Mouse (Mus musculus) megakaryocyte, adult 5-6 weeks (primary cell): Measurements from ENCODE around the gene Tfg. TPM values are rescaled to one million over a fixed set of nuclear protein-coding genes. Genes with fewer than 3 reads are reported as not detected.

Experiments
- ATAC-seq: 2 replicates; pipeline ENCODE4 v1.8.0; 2016; ENCODE audit warnings: mild to moderate bottlenecking, inconsistent platforms; ENCODE audit not compliant: poor library complexity, severe bottlenecking
- total RNA-seq, 2 experiments: library from RNA; stranded (forward) in 1 of 2; stranded (reverse) in 1 of 2; fragments of 153-499, 151-499 nt in 1 of 2; fragments of 221-1000, 200-1000 nt in 1 of 2; gene quantifications; 2 replicates each; pipeline versions ENCODE4 v1.2.3 to v1.2.4; 2015 to 2017

Gene Tfg
- total RNA-seq (2015), result 128 and 136 TPM in 2 replicates
- 42.9 and 51.8 TPM in 2 replicates for total RNA-seq (2017)

DNA sequence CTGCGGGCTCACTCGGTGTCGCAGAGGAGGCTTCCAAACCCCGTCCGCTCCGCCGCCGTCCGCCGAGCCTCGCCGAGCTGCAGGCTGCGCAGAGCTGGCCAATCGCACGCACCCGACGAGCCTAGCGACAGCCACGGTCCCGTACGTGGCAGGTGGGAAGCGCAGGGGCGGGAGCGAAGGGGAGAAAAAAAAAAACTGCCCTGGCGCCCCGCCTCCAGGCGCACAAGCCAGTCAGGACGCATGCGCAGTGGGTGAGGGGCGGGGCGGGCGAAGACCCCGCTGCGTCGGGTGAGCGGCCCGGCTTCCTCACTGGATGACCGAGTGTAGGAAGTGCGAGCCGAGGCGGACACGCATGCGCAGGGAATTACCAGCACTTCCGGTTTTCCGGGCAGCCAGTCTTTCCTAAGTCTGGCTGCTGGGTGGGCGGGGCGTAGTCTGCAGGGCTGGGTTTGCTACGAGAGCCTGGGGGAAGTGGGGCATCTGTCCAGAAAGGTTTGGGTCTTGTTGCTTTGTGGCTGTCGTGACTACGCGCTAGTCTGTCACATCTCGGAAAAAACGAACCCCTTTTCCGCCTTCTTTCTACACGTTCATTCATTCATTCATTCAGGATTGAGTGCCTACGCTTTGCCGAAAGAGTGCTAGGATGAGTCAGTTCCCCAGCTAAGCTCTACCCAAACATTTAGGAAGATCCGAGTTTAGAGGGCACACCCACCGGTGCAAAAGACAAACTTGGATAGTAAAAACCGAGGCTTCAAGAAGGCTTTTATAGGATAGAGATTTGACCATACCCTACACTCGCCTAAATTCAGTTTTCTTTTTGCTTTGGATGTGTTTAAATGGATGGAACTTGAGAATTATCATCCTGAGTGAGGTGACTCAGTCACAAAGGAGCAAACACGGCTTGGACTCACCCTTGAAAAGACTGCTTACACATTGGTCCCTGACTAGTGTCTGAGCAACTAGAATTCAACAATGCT is at the start of gene Tfg:
Gene Tfg, minus strand, starts transcription at position 227 of the 977 bp plus-strand sequence.
- ATAC-seq, result peak; percentile 83

DNA sequence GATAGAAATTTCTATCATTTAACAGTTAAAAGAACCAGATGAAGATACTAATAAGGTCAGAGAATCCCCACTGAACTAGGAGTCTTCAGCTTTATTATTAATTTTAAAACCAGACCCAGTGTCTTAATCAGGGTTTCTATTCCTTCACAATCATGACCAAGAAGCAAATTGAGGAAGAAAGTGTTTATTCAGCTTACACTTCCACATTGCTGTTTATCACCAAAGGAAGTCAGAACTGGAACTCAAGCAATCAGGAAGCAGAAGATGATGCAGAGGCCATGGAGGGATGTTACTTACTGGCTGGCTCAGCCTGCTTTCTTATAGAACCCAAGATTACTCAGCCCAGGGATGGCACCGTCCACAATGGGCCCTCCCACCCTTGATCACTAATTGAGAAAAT is 11.8 kb upstream of the Tfg start:
- peak; percentile 40; the same call in 1 of the 2 replicates for ATAC-seq

DNA sequence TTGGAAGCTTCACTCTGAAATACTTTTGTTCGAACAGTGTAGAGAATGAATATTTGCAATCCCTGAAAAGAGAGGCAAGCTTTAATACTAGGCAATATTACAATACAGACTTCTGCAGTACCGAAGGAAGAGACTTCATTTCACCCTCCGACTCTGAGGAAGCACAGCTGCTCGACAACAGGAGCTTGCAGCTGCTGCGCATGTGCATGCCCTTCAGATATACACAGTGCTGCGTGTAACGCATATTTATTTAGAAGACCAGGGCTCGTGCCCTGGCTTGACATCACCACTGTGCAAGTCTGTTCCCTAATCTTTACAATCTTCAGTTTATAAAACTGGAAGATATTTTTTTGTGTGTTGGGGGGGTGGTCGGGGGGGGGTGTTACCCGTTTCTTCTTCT is 7.7 kb upstream of the Tfg start:
- no peak for ATAC-seq

DNA sequence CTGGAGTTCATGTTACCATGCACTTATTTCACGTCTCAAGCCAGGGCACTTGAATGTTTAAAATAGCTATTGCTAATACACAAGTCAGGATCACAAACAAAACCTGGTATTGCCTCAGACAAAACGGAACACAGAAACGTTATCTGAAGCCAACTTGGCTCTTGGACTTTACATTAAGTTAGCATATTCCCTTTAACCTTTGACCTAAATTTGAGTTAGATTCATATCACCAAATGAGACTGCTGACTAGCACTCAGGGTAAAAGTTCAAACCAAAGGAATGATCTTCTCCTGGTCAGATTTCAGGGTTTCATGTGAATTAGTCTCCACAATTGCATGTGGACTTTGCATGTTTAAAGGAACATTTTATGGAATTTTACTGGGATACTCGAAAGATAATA is 5.1 kb upstream of the Tfg start:
- no peak for ATAC-seq

DNA sequence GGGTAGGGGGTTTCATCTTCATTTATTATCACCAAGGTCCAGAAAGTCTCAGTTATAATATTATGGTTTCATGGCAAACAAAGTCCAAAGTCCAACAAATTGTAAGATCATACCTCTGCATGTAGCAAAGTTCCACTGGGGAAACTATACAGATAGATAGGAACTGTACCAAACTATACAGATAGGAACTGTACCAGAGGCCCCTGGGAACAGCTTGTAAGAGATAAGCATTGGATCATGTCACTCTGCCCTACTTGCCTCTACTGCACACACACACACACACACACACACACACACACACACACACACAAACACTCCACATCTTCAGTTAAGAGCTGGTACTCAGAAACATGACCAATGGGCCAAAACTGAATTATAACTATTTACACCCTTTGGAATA is 1.8 kb upstream of the Tfg start:
- ATAC-seq, result no peak

DNA sequence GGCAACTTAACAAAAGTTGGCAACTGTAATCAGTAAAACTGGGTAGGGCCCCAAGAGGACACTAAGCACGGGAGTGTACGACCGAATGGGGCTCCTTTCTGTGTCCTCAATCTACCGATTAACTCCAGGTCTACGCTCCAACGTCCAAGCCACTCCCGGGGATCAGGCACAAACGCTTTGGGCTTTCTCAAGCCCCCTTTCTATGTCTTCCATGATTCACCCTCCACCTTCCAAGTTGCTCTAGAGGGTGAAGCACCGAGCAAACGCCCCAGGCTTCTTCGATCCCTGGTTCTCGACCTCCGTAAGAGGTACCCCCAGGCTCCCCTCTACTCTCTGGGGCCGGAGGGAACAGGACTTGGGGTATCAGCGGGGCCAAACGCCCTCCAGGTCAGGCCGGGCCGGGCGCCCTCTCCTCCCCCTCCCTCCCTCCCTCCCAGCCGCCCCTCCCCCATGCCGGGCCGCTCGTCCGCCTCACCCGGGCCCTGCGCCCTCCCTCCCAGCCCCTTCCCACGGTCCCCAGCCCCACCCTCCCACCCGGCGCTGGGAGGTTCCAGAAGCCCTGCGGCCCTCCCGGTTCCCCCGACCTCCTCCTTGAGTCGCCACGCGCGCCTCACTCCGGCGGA is 582 bp downstream of the Tfg start:
- ATAC-seq, result peak; percentile 2

DNA sequence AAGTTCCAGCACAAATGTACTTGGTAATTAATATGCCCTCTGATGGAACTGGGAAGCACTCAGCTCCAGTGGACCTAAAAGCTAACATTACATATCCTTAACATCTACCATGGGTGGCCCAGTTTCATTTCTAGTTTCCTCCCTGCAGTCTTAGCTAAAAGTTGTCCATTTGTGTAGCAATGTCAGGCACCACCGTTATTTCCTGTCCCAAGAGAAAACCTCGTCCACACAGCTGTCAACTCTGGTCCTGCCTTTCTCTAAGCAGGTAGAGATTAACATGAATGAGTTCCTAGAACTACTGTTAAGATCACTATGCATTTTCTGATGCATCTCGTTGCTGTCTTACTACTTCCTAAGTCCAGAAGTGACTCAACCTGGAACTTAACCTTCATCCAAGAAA is 1.6 kb downstream of the Tfg start:
- 0 out of 2 replicates have a peak, but pooled peaks have one; percentile 9 for ATAC-seq

DNA sequence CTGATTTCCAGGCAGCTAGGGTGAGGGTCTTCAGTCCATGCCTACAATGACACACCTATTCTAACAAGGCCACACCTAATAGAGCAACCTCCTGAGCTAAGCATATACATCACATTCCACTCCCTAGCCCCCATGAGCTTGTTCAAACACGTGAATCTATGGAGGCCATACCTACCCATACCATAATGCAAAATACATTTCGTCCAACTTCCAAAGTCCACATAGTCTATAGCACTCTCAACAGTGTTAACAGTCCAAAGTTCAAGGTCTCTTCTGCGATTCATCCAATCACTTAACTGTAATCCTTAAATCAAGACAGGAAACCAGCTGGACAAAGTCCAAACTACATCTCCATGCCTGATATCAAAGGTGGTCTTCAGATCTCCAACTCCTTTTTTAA is 7.2 kb downstream of the Tfg start:
- no peak for ATAC-seq

DNA sequence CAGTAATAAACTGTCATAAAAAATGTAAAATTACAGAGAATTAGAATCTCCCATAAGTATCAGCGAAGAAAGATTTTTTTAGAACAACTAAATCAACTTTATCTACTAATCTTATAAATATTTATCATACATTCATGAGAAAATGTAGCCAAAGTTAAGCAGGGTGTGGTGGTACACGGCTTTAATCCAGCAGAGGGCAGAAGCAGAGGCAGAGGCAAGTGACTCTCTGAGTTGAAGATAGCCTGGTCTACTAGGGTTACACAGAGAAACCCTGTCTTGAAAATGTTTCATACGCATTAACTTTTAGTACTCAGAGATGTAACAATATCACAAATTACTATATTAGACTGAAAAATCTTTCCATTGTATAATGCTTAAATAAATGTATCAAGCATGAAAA is 11.5 kb downstream of the Tfg start:
- ATAC-seq, result no peak

DNA sequence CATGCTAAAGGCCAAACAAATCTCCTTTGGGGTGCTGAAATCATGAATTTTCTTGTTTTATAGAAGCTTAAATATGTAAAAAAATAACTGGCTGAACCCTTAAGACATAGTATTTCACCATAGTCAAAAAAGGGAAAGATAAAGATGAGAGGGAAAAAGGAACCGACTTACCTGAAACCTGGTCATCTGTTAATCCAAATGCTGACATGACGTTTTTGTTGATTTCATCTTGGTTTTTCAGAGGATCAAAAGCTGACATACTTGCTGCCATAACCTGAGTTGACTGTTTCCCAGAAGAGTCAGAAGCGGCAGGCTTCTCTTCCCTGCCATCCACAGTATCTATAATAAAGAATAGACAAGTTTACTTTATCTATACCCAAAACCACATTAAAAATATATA is 16.4 kb downstream of the Tfg start:
- ATAC-seq, result no peak

DNA sequence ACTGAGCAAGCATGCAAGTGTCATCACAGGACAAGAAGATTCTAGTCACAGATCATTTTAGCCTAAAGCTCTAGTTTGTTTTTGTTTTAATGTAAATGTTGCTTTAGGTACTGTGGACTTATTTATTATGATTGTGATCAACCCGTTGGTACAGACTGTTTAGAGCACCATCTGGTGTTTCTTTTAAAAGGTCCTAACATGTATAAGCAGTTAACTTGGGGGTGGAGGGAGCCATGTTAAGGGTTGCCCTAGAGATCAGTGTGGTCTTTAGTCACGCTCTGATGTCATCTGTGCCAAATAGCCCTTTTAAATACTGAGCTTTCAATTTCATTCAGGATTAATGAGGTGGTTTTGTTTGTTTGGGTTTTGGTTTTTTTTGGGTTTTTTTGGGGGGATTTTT is 20.8 kb downstream of the Tfg start:
- ATAC-seq, result no peak

DNA sequence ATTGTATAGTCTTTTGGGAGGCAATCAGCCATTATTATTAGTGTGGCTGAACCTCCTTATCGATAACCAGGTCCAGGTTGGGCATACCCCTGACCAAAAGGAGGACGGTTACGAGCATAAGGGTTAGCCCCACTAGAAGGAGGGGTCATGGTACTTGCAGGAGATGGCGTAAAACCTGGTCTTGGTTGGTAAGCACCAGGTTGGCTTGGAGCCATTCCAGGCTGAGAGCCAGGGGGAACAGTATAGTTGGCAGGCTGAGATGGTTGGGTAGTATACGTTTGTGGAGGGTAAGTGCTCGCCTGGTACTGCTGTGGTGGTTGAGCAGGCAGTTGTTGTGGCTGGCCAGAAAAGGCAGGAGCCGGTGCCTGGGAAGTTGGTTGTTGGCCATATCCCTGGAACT is 26.5 kb downstream of the Tfg start:
- ATAC-seq, result no peak

DNA sequence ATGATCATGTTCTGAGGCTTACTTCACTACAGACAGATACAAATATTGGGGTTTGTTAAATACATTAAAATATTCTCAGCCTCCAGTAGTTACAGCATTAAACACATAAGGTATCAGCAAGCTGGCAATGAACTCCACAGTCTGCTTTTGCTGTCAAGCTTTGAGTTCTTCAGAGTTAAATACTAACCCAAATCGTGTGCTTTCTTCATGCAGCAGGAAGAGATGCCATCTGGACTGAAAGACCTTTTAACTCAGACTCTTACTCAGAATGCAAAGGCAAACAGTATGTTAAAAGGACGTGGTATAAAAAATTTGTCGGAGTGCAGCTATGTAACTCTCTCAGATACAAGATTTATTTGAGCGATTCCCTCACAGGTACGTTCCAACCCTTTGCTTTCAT is 30.5 kb downstream of the Tfg start:
- ATAC-seq, result no peak

DNA sequence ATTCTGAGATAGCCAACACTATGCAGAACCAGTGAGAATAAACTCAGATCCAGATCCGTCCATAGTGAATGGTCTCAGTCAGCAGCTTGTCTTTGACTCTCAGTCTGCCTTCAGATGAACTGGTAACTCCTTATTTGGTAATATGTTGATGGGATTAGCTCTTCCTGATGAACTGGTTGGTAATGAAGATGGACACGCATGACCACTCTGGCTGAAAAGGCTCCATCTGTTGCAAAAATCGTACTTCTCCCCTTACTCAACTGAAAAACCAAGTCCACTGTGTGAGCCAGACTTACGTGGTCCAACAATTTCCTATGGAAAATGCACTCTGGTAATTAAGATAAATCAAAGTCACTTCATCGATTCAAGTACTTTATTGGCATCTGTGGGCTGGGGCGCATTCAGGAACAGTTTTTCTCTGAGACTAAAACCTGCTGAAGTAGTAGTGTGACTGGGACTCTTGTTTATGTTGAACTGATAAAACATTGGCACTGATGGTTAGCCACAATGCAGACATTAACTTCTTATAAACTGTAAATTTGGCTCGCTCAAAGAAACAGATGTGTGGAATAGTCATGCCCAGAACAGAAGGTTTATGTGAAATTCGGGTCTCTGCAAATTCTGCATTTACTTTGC is 36.1 kb downstream of the Tfg start:
- no peak for ATAC-seq

DNA sequence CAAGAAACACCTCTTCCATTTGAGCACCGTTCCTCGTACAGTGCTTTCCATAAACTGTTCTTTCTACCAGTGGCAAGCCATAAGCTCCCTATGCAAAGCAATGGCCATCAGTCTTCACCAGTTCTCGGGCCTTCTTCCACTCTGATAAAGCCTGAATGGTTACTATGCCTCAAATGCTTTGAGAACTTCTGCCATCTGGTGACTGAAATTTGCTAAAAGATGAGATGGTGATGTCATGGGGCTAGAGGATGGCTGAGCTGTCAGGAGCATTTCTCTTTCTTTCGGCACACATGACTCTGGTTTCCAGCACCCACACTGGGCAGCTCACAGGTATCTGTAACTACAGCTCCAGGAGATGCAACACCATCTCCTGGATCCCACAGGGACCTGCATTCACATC is 40.1 kb downstream of the Tfg start:
- ATAC-seq, result no peak

DNA sequence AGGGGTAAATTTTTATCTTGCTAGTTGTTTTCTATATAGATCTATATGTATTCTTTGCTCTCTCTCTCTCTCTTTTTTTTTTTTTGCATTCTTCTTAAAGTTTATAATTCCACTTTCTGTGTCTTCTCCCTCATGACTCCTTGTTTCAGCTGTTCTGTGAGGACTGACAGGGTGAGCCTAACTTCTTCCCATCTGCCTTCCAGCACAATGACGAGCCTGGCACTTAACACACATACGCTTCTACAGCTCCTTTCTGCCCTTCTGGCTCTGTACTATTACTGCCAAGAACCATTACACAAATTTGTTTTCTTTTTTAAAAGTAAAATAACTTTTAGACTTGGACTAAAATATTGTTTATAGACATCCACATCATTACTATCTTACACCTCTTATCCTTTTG is 43.8 kb downstream of the Tfg start:
- no peak for ATAC-seq

DNA sequence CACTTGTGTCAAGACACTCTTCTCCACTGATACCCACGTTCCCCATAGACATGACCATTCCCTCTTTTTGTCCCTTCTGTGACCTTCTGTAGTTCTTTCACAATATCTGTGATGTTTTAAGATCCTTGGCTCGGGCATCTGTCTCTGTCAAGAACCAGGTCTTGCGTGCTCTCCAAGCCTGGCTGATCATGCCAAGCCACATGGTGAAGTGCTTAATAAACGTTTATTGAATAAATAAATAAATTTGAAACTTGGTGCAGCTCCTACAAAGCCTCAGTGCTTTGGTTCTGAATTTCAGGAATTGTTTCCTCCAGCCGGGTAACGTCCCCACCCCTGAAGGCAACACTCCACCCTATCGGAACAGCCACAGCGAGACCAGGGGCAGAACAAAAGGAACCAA is 46.3 kb downstream of the Tfg start:
- ATAC-seq, result no peak

DNA sequence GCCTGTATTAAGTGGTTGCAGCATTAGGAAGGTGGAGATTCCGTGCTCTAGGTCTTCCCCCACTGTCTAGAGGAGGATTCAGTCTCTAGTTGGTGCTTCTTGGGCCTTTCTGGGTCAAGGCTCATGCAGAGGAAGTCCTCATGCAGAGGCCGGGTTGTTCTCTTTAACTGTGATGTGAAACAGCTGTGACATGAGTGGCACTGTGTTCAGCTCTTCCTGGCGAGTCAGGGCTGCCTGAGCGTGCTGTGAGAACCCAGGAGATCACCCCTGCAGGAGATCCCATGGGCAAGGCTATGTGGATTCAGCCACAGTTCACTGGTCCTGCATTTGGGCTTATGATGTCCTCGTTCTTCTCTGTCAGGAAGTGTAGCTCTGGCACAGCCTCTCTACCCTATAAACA is 47.7 kb downstream of the Tfg start:
- no peak for ATAC-seq

DNA sequence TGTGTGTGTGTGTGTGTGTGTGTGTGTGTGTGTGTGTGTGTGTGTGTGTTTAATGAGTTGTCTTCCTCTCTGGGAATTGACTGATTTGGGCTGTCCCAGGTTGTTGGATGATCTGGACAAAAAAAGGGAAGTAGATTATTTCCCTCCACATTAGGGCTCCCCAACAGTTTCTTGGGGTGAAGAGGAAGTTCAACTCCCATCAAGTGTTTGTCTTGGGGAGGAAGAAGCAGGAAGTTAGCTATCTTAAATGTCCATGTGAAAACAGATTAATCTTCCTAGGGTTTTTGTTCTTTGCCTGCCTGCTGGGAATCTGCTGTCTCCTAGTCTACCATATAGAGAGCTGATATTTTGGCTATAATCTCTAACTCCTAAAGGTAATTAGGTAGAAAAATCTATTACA is 58.4 kb downstream of the Tfg start:
- peak; percentile 70 for ATAC-seq

DNA sequence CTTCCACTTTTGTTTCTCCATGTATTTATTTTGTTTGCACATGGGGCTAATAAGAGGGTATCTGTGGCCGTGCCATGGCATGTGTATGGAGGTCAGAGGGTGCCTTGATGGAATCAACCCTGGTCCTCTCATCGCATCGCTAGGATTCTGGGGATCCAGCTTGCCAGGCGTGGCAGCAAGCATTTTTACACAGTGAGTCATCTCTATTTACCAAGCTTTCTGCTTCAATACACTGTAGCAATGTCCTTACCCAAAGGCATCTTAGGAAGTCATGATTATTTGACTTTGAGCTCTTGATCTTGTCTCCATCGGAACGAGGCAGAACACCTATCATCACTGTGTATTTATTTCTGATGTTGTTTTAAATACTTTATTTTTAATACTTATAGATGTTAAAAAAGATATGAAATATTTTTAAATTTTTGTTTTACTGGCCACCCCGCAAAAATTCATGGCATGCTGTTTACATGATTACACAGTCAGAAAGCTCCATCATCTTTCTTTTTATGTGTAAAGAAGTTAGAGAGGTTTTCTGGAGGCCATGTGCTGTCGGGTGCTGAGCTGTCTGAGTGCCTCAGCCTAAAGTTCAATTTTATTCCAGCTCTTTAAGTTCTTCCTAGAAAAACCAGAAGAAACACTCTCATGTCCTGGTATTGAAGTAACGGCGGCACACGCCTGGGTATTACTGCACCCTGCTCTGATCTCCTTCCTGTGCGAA is 61.9 kb downstream of the Tfg start:
- ATAC-seq, result no peak
